Mouse (Mus musculus): ENCODE results near the gene Add1. TPM values are rescaled to one million over a fixed set of nuclear protein-coding genes. Genes with fewer than 3 reads are reported as not detected.
A peak's percentile ranks its signal among the peaks of the same experiment; 100 is the strongest.

Gene Add1
- polyA plus RNA-seq, 1 experiment: 191 TPM

GRCm38 (mm10) chr5:34533066-34533465 is 40.4 kb upstream of the Add1 start:
- Histone ChIP-seq H3K4me3 (ENCODE audit: insufficient read depth, low read length) (no peak overlapping the region), H3K27ac (ENCODE audit: insufficient read depth, low read length) (no peak overlapping the region), H3K4me1 (ENCODE audit: control insufficient read depth, insufficient read depth, low read length) (no peaks in the 10 kb centered on the region; the same call in 1 of the 2 replicates)
- TF ChIP-seq CTCF (IDR thresholded peaks at IDR 0.05; ENCODE audit: borderline replicate concordance, insufficient read depth, low read length): no peak
- TF ChIP-seq POLR2A (IDR thresholded peaks at IDR 0.05; ENCODE audit: low read depth, low read length): no peak

GRCm38 (mm10) chr5:34533820-34534219 is 39.6 kb upstream of the Add1 start:
- Histone ChIP-seq H3K4me1 (ENCODE audit: control insufficient read depth, insufficient read depth, low read length) (no peaks in the 10 kb centered on the region; the same call in 1 of the 2 replicates), H3K4me3 (ENCODE audit: insufficient read depth, low read length) (no peak overlapping the region), H3K27ac (ENCODE audit: insufficient read depth, low read length) (no peak overlapping the region)
- TF ChIP-seq CTCF (IDR thresholded peaks at IDR 0.05; ENCODE audit: borderline replicate concordance, insufficient read depth, low read length): no peak
- TF ChIP-seq POLR2A (IDR thresholded peaks at IDR 0.05; ENCODE audit: low read depth, low read length): no peak

GRCm38 (mm10) chr5:34534776-34535581 is 38.5 kb upstream of the Add1 start:
- Histone ChIP-seq H3K4me1 (ENCODE audit: control insufficient read depth, insufficient read depth, low read length) (no peaks in the 10 kb centered on the region; the same call in 1 of the 2 replicates), H3K4me3 (ENCODE audit: insufficient read depth, low read length) (no peak overlapping the region), H3K27ac (ENCODE audit: insufficient read depth, low read length) (0 out of 2 replicates have a peak overlapping the region, but pooled peaks have one; percentile 0)
- TF ChIP-seq POLR2A (IDR thresholded peaks at IDR 0.05; ENCODE audit: low read depth, low read length) (no peak), CTCF (IDR thresholded peaks at IDR 0.05; ENCODE audit: borderline replicate concordance, insufficient read depth, low read length) (no peak)

GRCm38 (mm10) chr5:34535831-34536230 is 37.6 kb upstream of the Add1 start:
- Histone ChIP-seq H3K27ac (ENCODE audit: insufficient read depth, low read length) (no peak overlapping the region), H3K4me1 (ENCODE audit: control insufficient read depth, insufficient read depth, low read length) (no peaks in the 10 kb centered on the region; the same call in 1 of the 2 replicates), H3K4me3 (ENCODE audit: insufficient read depth, low read length) (no peak overlapping the region)
- TF ChIP-seq POLR2A (IDR thresholded peaks at IDR 0.05; ENCODE audit: low read depth, low read length) (no peak), CTCF (IDR thresholded peaks at IDR 0.05; ENCODE audit: borderline replicate concordance, insufficient read depth, low read length) (no peak)

GRCm38 (mm10) chr5:34538079-34538478 is 35.4 kb upstream of the Add1 start:
- Histone ChIP-seq H3K4me3 (ENCODE audit: insufficient read depth, low read length) (no peak overlapping the region), H3K27ac (ENCODE audit: insufficient read depth, low read length) (no peak overlapping the region), H3K4me1 (ENCODE audit: control insufficient read depth, insufficient read depth, low read length) (no peaks in the 10 kb centered on the region; the same call in 1 of the 2 replicates)
- TF ChIP-seq POLR2A (IDR thresholded peaks at IDR 0.05; ENCODE audit: low read depth, low read length) (no peak), CTCF (IDR thresholded peaks at IDR 0.05; ENCODE audit: borderline replicate concordance, insufficient read depth, low read length) (no peak)

GRCm38 (mm10) chr5:34538527-34538926 is 34.9 kb upstream of the Add1 start:
- TF ChIP-seq CTCF (IDR thresholded peaks at IDR 0.05; ENCODE audit: borderline replicate concordance, insufficient read depth, low read length): peak; percentile 6; the same call in 1 of the 2 replicates
- no peak for TF ChIP-seq POLR2A (IDR thresholded peaks at IDR 0.05; ENCODE audit: low read depth, low read length)
- H3K4me3 ChIP-seq (ENCODE audit: insufficient read depth, low read length): no peak overlapping the region
- no peak overlapping the region for H3K27ac ChIP-seq (ENCODE audit: insufficient read depth, low read length)
- H3K4me1 ChIP-seq (ENCODE audit: control insufficient read depth, insufficient read depth, low read length): no peaks in the 10 kb centered on the region; the same call in 1 of the 2 replicates

GRCm38 (mm10) chr5:34539121-34539520 is 34.3 kb upstream of the Add1 start:
- no peaks in the 10 kb centered on the region; the same call in 1 of the 2 replicates for H3K4me1 ChIP-seq (ENCODE audit: control insufficient read depth, insufficient read depth, low read length)
- TF ChIP-seq CTCF (IDR thresholded peaks at IDR 0.05; ENCODE audit: borderline replicate concordance, insufficient read depth, low read length) (no peak), POLR2A (IDR thresholded peaks at IDR 0.05; ENCODE audit: low read depth, low read length) (no peak)
- no peak overlapping the region for H3K4me3 ChIP-seq (ENCODE audit: insufficient read depth, low read length)
- no peak overlapping the region for H3K27ac ChIP-seq (ENCODE audit: insufficient read depth, low read length)

GRCm38 (mm10) chr5:34542166-34542565 is 31.3 kb upstream of the Add1 start:
- TF ChIP-seq CTCF (IDR thresholded peaks at IDR 0.05; ENCODE audit: borderline replicate concordance, insufficient read depth, low read length): no peak
- no peak for TF ChIP-seq POLR2A (IDR thresholded peaks at IDR 0.05; ENCODE audit: low read depth, low read length)
- H3K4me1 ChIP-seq (ENCODE audit: control insufficient read depth, insufficient read depth, low read length): no peaks in the 10 kb centered on the region

GRCm38 (mm10) chr5:34543114-34543513 is 30.4 kb upstream of the Add1 start:
- no peaks in the 10 kb centered on the region for H3K4me1 ChIP-seq (ENCODE audit: control insufficient read depth, insufficient read depth, low read length)
- no peak for TF ChIP-seq CTCF (IDR thresholded peaks at IDR 0.05; ENCODE audit: borderline replicate concordance, insufficient read depth, low read length)
- TF ChIP-seq POLR2A (IDR thresholded peaks at IDR 0.05; ENCODE audit: low read depth, low read length): no peak

More at GRCm38 (mm10) chr5:34542166-34542565, 31.3 kb upstream of the Add1 start:
- no peak overlapping the region for H3K27ac ChIP-seq (ENCODE audit: insufficient read depth, low read length)
- no peak overlapping the region for H3K4me3 ChIP-seq (ENCODE audit: insufficient read depth, low read length)

GRCm38 (mm10) chr5:34547410-34547809 is 26.1 kb upstream of the Add1 start:
- no peak overlapping the region for H3K27ac ChIP-seq (ENCODE audit: insufficient read depth, low read length)
- no peaks in the 10 kb centered on the region for H3K4me1 ChIP-seq (ENCODE audit: control insufficient read depth, insufficient read depth, low read length)
- peak; percentile 39; the same call in 1 of the 2 replicates for TF ChIP-seq CTCF (IDR thresholded peaks at IDR 0.05; ENCODE audit: borderline replicate concordance, insufficient read depth, low read length)
- TF ChIP-seq POLR2A (IDR thresholded peaks at IDR 0.05; ENCODE audit: low read depth, low read length): no peak
- no peak overlapping the region for H3K4me3 ChIP-seq (ENCODE audit: insufficient read depth, low read length)

More at GRCm38 (mm10) chr5:34543114-34543513, 30.4 kb upstream of the Add1 start:
- Histone ChIP-seq H3K4me3 (ENCODE audit: insufficient read depth, low read length) (no peak overlapping the region), H3K27ac (ENCODE audit: insufficient read depth, low read length) (no peak overlapping the region)

All from embryonic fibroblast, embryonic 13.5 days (primary cell).